Mouse (Mus musculus) liver, embryonic 11.5 days (tissue): ENCODE data around the gene Cdh23. TPM values are rescaled to one million over a fixed set of nuclear protein-coding genes. Genes with fewer than 3 reads are reported as not detected.

ENCODE experiments used
- ATAC-seq: fragments of 200-750 bp; cut with Nextera tagmentation; replicated peaks from 2 replicates; pipeline ENCODE4 v1.8.0; 2017; ENCODE audit warnings: moderate number of reproducible peaks, mild to moderate bottlenecking, moderate TSS enrichment, moderate library complexity; ENCODE audit not compliant: low FRiP score
- DNase-seq: peaks from one replicate; pipeline ENCODE4 v3.0.0-alpha.2; 2017; ENCODE audit warnings: low spot score
- H3K27ac ChIP-seq: fragments of 300-500 bp; sonication (generic); 2 replicates; pipeline ENCODE4 v1.5.1; 2014; ENCODE audit warnings: mild to moderate bottlenecking, low read depth, low read length, control low read depth
- H3K27me3 ChIP-seq: fragments of 300-500 bp; sonication (generic); replicated peaks from 2 replicates; pipeline ENCODE4 v1.6.1; 2014; ENCODE audit warnings: low read length, mixed read lengths; ENCODE audit not compliant: control insufficient read depth, insufficient read depth
- H3K36me3 ChIP-seq: fragments of 300-500 bp; sonication (generic); 2 replicates; pipeline ENCODE4 v1.6.1; 2014; ENCODE audit warnings: mild to moderate bottlenecking, low read length, moderate library complexity, mixed read lengths; ENCODE audit not compliant: control insufficient read depth, insufficient read depth
- H3K4me1 ChIP-seq: fragments of 300-500 bp; sonication (generic); replicated peaks from 2 replicates; pipeline ENCODE4 v1.6.1; 2014; ENCODE audit warnings: low read length, mixed read lengths; ENCODE audit not compliant: control insufficient read depth, insufficient read depth
- H3K4me2 ChIP-seq: fragments of 300-500 bp; sonication (generic); 2 replicates; pipeline ENCODE4 v1.6.1; 2014; ENCODE audit warnings: mild to moderate bottlenecking, control low read depth, moderate library complexity
- H3K4me3 ChIP-seq: fragments of 300-500 bp; sonication (generic); 2 replicates; pipeline ENCODE4 v1.5.1; 2014; ENCODE audit warnings: low read depth, low read length, control low read depth
- H3K9ac ChIP-seq: fragments of 300-500 bp; sonication (generic); 2 replicates; pipeline ENCODE4 v1.6.1; 2014; ENCODE audit warnings: low read depth, low read length, control low read depth
- H3K9me3 ChIP-seq: fragments of 300-500 bp; sonication (generic); 2 replicates; pipeline ENCODE4 v1.6.1; 2016; ENCODE audit warnings: low read length, inconsistent platforms, mixed read lengths; ENCODE audit not compliant: control insufficient read depth
- WGBS: fragments of 180-500 bp; shearing (Covaris S2); extraction: QIAGEN DNeasy Blood & Tissue Kit; methylation state at CpG from one replicate; pipeline ENCODE4 v1.1.7; 2014; 5-methylcytosine and 5-hydroxymethylcytosine counted together
- polyA plus RNA-seq: library from polyadenylated mRNA; unstranded; fragments of >200 nt; fragmentation: Nextera tagmentation; extraction: Ambion mirVana; gene quantifications from 2 replicates; pipeline ENCODE4 v1.2.1, GENCODE M21; 2014

Cdh23 gene
- polyA plus RNA-seq, 1 experiment from 2014 or later = 0.80 TPM

DNA sequence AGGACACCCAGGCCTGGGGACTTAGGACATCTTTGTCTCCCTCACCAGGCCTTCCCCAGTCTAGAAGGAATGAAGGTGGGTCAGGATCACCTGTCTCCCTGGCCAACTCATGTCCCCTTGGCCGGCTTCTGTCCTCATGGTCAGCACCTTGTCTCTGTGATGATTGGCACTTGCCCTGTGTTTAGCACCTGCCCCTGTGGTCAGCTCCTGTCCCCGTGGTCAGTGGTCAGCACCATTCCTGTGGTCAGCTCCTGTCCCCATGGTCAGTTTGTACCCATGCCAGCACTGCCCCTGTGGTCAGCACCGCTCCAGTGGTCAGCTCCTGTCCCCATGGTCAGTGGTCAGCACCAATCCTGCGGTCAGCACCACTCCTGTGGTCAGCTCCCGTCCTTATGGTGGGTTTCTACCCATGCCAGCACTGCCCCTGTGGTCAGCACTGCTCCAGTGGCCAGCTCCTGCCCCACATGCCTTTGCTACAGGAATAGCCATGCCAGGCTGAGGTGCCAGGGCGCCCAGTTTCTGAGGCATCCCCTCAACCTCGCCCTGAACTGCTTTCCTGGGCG, 251.2 kb downstream of the Cdh23 start:
- Histone ChIP-seq H3K4me3 (no peak overlapping the region), H3K4me1 (no peaks in the 10 kb centered on the region), H3K36me3 (no peaks in the 10 kb centered on the region), H3K9ac (no peak overlapping the region), H3K4me2 (no peak overlapping the region), H3K9me3 (no peaks in the 10 kb centered on the region), H3K27ac (no peak overlapping the region), H3K27me3 (no peaks in the 10 kb centered on the region; the same call in 1 of the 2 replicates)
- ATAC-seq = no peak; the same call in 1 of the 2 replicates
- DNase-seq = peak; percentile 64
- WGBS = 58% methylated on average over 8 of the region's 8 CpGs

- Histone ChIP-seq H3K36me3 (no peaks in the 10 kb centered on the region), H3K27ac (no peak overlapping the region), H3K27me3 (no peaks in the 10 kb centered on the region), H3K4me3 (no peak overlapping the region), H3K4me2 (no peak overlapping the region), H3K9ac (no peak overlapping the region), H3K4me1 (no peaks in the 10 kb centered on the region), H3K9me3 (no peaks in the 10 kb centered on the region)
- ATAC-seq (no peak), DNase-seq (no peak)
- WGBS = 0% methylated on average over 2 of the region's 2 CpGs
Observed at GRCm38 (mm10) chr10:60443078-60443477, 253.2 kb downstream of the Cdh23 start.

- DNase-seq (no peak), ATAC-seq (no peak)
- no peaks in the 10 kb centered on the region for H3K36me3 ChIP-seq
- H3K27ac ChIP-seq = no peak overlapping the region
- H3K9ac ChIP-seq = no peak overlapping the region
- no peaks in the 10 kb centered on the region for H3K27me3 ChIP-seq
- no peak overlapping the region for H3K4me3 ChIP-seq
- 71% methylated on average over 4 of the region's 4 CpGs for WGBS
- H3K9me3 ChIP-seq = no peaks in the 10 kb centered on the region
- no peak overlapping the region for H3K4me2 ChIP-seq
- H3K4me1 ChIP-seq = no peaks in the 10 kb centered on the region
Observed at GRCm38 (mm10) chr10:60442321-60442720, 254.0 kb downstream of the Cdh23 start.

DNA sequence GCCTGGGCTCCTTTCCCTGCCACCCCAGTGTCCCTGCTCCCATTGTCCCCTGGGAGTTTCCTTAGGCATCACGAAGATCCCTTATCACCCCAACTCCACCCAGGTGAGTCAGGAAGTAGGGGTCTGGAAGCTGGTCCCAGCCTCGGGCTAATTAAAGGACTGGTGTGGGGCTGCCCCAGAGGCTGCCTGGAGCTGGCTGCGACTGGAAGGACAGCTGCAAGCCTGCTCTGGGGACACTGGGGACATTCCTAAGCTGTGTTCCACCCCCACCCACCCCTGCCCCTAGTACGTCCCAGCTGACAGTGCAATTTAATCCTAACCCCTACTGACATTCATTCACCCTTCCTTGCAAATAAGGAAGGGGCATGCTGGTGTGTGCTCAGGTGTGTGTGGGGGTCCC, 263.6 kb downstream of the Cdh23 start:
- H3K9me3 ChIP-seq = no peaks in the 10 kb centered on the region
- WGBS = 25% methylated on average over 4 of the region's 4 CpGs
- H3K9ac ChIP-seq = no peak overlapping the region
- no peak overlapping the region for H3K4me2 ChIP-seq
- DNase-seq (no peak), ATAC-seq (no peak)
- H3K27me3 ChIP-seq = no peaks in the 10 kb centered on the region
- H3K27ac ChIP-seq = no peak overlapping the region
- no peak overlapping the region for H3K4me3 ChIP-seq
- no peaks in the 10 kb centered on the region for H3K4me1 ChIP-seq
- H3K36me3 ChIP-seq = no peaks in the 10 kb centered on the region

GRCm38 (mm10) chr10:60430591-60430990, 265.7 kb downstream of the Cdh23 start:
- DNase-seq (no peak), ATAC-seq (no peak)
- Histone ChIP-seq H3K9ac (no peak overlapping the region), H3K27ac (no peak overlapping the region), H3K4me1 (no peaks in the 10 kb centered on the region), H3K9me3 (no peaks in the 10 kb centered on the region), H3K4me3 (no peak overlapping the region), H3K27me3 (no peaks in the 10 kb centered on the region), H3K4me2 (no peak overlapping the region), H3K36me3 (no peaks in the 10 kb centered on the region)
- 63% methylated on average over 6 of the region's 6 CpGs for WGBS

DNA sequence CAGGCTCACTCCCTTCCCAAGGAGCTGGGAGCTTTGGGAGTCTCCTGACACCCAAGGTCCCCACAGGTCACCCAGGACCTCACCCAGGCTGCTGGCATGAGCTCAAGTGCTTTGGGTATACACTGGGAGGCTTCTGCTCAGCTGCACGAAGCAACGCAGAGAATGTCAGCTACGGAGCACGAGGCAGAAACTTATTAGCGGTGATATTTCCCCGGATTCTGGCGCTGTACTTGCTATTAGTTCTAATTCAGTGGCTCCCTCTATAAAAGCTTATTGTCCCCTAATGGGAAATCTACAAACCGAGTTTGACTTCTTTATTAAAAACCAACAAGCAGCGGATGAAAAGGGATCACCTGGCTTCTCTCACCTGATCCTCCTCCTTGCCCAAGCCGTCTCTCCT, 266.3 kb downstream of the Cdh23 start:
- no peak overlapping the region for H3K4me3 ChIP-seq
- no peak overlapping the region for H3K4me2 ChIP-seq
- ATAC-seq = no peak
- WGBS = 86% methylated on average over 10 of the region's 10 CpGs
- H3K4me1 ChIP-seq = no peaks in the 10 kb centered on the region
- no peak overlapping the region for H3K9ac ChIP-seq
- no peaks in the 10 kb centered on the region for H3K9me3 ChIP-seq
- no peaks in the 10 kb centered on the region for H3K36me3 ChIP-seq
- H3K27ac ChIP-seq = no peak overlapping the region
- no peaks in the 10 kb centered on the region for H3K27me3 ChIP-seq
- no peak for DNase-seq

GRCm38 (mm10) chr10:60422756-60423155, 273.5 kb downstream of the Cdh23 start:
- no peaks in the 10 kb centered on the region for H3K36me3 ChIP-seq
- H3K27ac ChIP-seq = no peak overlapping the region
- 0 out of 2 replicates have a peak, but pooled peaks cover 2% of the 10 kb centered on the region for H3K27me3 ChIP-seq
- no peaks in the 10 kb centered on the region for H3K4me1 ChIP-seq
- H3K4me3 ChIP-seq = no peak overlapping the region
- H3K9ac ChIP-seq = no peak overlapping the region
- no peaks in the 10 kb centered on the region for H3K9me3 ChIP-seq
- whole genome bisulfite sequencing = 66% methylated on average over 7 of the region's 7 CpGs
- no peak overlapping the region for H3K4me2 ChIP-seq
- ATAC-seq (no peak), DNase-seq (no peak)

- Histone ChIP-seq H3K9me3 (no peaks in the 10 kb centered on the region), H3K36me3 (no peaks in the 10 kb centered on the region), H3K4me3 (no peak overlapping the region), H3K9ac (no peak overlapping the region), H3K4me2 (no peak overlapping the region), H3K27ac (no peak overlapping the region), H3K27me3 (0 out of 2 replicates have a peak, but pooled peaks cover 2% of the 10 kb centered on the region), H3K4me1 (no peaks in the 10 kb centered on the region)
- 20% methylated on average over 4 of the region's 4 CpGs for WGBS
- ATAC-seq (no peak), DNase-seq (no peak)
Observed at GRCm38 (mm10) chr10:60419624-60420023, 276.7 kb downstream of the Cdh23 start.

- no peaks in the 10 kb centered on the region for H3K4me1 ChIP-seq
- H3K27me3 ChIP-seq = no peaks in the 10 kb centered on the region
- H3K27ac ChIP-seq = no peak overlapping the region
- no peaks in the 10 kb centered on the region for H3K9me3 ChIP-seq
- H3K4me2 ChIP-seq = no peak overlapping the region
- no peaks in the 10 kb centered on the region for H3K36me3 ChIP-seq
- ATAC-seq = no peak
- no peak overlapping the region for H3K9ac ChIP-seq
- DNase-seq = no peak
- no peak overlapping the region for H3K4me3 ChIP-seq
- 21% methylated on average over 3 of the region's 3 CpGs for WGBS
Observed at GRCm38 (mm10) chr10:60418137-60418536, 278.2 kb downstream of the Cdh23 start.
